Mouse (Mus musculus) cerebellum, adult 2 months (tissue): Measurements from ENCODE around the gene Trp53bp2.

Experiments
- CTCF ChIP-seq: fragments of 200-500 bp; IDR thresholded peaks from 2 replicates; pipeline ENCODE4 v1.5.1; 2011; ENCODE audit warnings: low read depth, mild to moderate bottlenecking, control low read depth, low read length, moderate library complexity, borderline replicate concordance; ENCODE audit not compliant: insufficient read depth
- POLR2A ChIP-seq: fragments of 200-500 bp; IDR thresholded peaks from 2 replicates; pipeline ENCODE4 v1.6.1; 2011; ENCODE audit warnings: low read length, control low read depth, borderline replicate concordance; ENCODE audit not compliant: insufficient read depth

DNA sequence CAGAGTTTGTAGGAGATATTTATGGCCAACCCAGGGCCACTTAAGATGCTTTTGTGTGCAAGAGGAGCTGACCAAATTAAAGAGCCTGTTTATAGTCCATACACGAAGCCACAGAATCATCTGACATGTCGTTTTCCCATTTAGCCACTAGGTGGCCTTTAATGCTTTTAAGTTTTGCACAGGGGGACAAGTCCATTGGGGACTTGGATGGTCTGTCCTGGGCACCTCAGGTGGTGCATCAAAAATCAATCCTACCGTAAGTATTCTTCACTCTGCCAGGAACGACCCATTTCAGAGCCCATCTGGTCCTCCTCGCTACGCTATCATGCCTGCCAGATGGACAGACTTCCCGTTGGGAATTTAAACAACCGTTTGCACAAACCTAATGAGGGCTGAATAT is 32.8 kb upstream of the Trp53bp2 start:
- TF ChIP-seq CTCF, result peak; percentile 65; the same call in 1 of the 2 replicates
- no peak for TF ChIP-seq POLR2A
